Mouse (Mus musculus) bone marrow, adult 2 months (tissue): ENCODE data around the gene Jchain. TPM values are rescaled to one million over a fixed set of nuclear protein-coding genes. Genes with fewer than 3 reads are reported as not detected.

Experiments used
- H3K27ac ChIP-seq: fragments of 200-500 bp; 2 replicates; pipeline ENCODE4 v1.5.1; 2012; ENCODE audit warnings: low read depth, mild to moderate bottlenecking, control low read depth, inconsistent platforms, low read length; ENCODE audit not compliant: control insufficient read depth, poor library complexity, insufficient read depth
- H3K4me1 ChIP-seq: fragments of 200-500 bp; 2 replicates; pipeline ENCODE4 v1.6.1; 2011; ENCODE audit warnings: low read length; ENCODE audit not compliant: control insufficient read depth, insufficient read depth
- H3K4me3 ChIP-seq: fragments of 200-500 bp; replicated peaks from 2 replicates; pipeline ENCODE3; 2011; ENCODE audit warnings: mild to moderate bottlenecking, low read depth, low read length, control low read depth; ENCODE audit not compliant: control insufficient read depth
- CTCF ChIP-seq: fragments of 200-500 bp; IDR thresholded peaks from 2 replicates; pipeline ENCODE4 v1.5.1; 2011; ENCODE audit warnings: low read length, control low read depth; ENCODE audit not compliant: control insufficient read depth, insufficient read depth
- POLR2A ChIP-seq: fragments of 200-500 bp; IDR thresholded peaks from 2 replicates; pipeline ENCODE4 v1.6.1; 2011; ENCODE audit warnings: low read depth, mild to moderate bottlenecking, control low read depth, low read length, borderline replicate concordance; ENCODE audit not compliant: control insufficient read depth
- WGBS: fragments of 180-500 bp; shearing (Covaris S2); methylation state at CpG from one replicate; pipeline ENCODE4 v1.1.7; 2018; 5-methylcytosine and 5-hydroxymethylcytosine counted together
- polyA plus RNA-seq: library from polyadenylated mRNA; stranded (reverse); fragments of >200 nt; gene quantifications from 2 replicates; pipeline ENCODE4 v1.2.4, GENCODE M21; 2011; ENCODE audit warnings: low replicate concordance; ENCODE audit not compliant: missing spikeins, insufficient read depth, insufficient read length

Gene Jchain
- 2.6 and 6.3 TPM in 2 replicates for polyA plus RNA-seq

GRCm38 (mm10) chr5:88527657-88528056 is at the start of gene Jchain:
Gene Jchain (minus strand): TSS chr5:88527891.
- TF ChIP-seq CTCF (no peak), POLR2A (no peak)
- no peak within 1 kb of the TSS for H3K4me3 ChIP-seq
- no peaks in the 10 kb centered on the region for H3K4me1 ChIP-seq
- no peak within 1 kb of the TSS for H3K27ac ChIP-seq
- 78% methylated on average over 3 of the region's 3 CpGs for WGBS

- 65% methylated on average over 3 of the region's 3 CpGs for WGBS
- TF ChIP-seq POLR2A (no peak), CTCF (no peak)
- Histone ChIP-seq H3K4me1 (no peaks in the 10 kb centered on the region; the same call in 1 of the 2 replicates), H3K4me3 (no peak overlapping the region), H3K27ac (no peak overlapping the region)
Measured at GRCm38 (mm10) chr5:88575506-88576338, 48.0 kb upstream of the Jchain start.

- Histone ChIP-seq H3K27ac (no peak overlapping the region), H3K4me1 (no peaks in the 10 kb centered on the region; the same call in 1 of the 2 replicates), H3K4me3 (no peak overlapping the region)
- no peak for TF ChIP-seq POLR2A
- TF ChIP-seq CTCF, result no peak
- WGBS, result 84% methylated on average over 3 of the region's 3 CpGs
Measured at GRCm38 (mm10) chr5:88574829-88575228, 47.1 kb upstream of the Jchain start.

GRCm38 (mm10) chr5:88569541-88569940 is 41.9 kb upstream of the Jchain start:
- 81% methylated on average over 3 of the region's 3 CpGs for WGBS
- Histone ChIP-seq H3K4me1 (no peaks in the 10 kb centered on the region), H3K4me3 (no peak overlapping the region), H3K27ac (no peak overlapping the region)
- TF ChIP-seq CTCF (no peak), POLR2A (no peak)

- TF ChIP-seq CTCF (no peak), POLR2A (no peak)
- 12% methylated on average over 14 of the region's 14 CpGs for WGBS
Measured at GRCm38 (mm10) chr5:88566034-88566841, 38.5 kb upstream of the Jchain start.

GRCm38 (mm10) chr5:88565148-88566033 is 37.7 kb upstream of the Jchain start:
- TF ChIP-seq POLR2A, result no peak
- TF ChIP-seq CTCF, result no peak
- 2% methylated on average over 111 of the region's 119 CpGs for WGBS
- H3K4me1 ChIP-seq, result no peaks in the 10 kb centered on the region
- peak overlapping the region; percentile 80 for H3K4me3 ChIP-seq
- H3K27ac ChIP-seq, result peak overlapping the region; percentile 83

More at GRCm38 (mm10) chr5:88566034-88566841, 38.5 kb upstream of the Jchain start:
- Histone ChIP-seq H3K4me3 (peak overlapping the region; percentile 80), H3K27ac (peak overlapping the region; percentile 83; the same call in 1 of the 2 replicates), H3K4me1 (no peaks in the 10 kb centered on the region)

GRCm38 (mm10) chr5:88564501-88565147 is 36.9 kb upstream of the Jchain start, which contains the start of gene Rufy3:
Gene Rufy3 (plus strand): TSS chr5:88565040.
- Histone ChIP-seq H3K4me3 (peak within 1 kb of the TSS; percentile 80), H3K4me1 (no peaks in the 10 kb centered on the region), H3K27ac (peak within 1 kb of the TSS; percentile 83)
- under 1% methylated on average over 66 of the region's 71 CpGs for WGBS
- TF ChIP-seq CTCF (peak; percentile 51; the same call in 1 of the 2 replicates), POLR2A (peak; percentile 56; the same call in 1 of the 2 replicates)
